Mouse (Mus musculus) frontal cortex, postnatal 25 days (tissue): Measurements from ENCODE around the gene Dnajc4.

Experiments
- DNase-seq, 2 experiments: peaks; one replicate each; pipeline ENCODE4 v3.0.0; 2022; ENCODE audit warnings: low spot score in 2 of 2

Dnajc4 gene

GRCm38 (mm10) chr19:6948186-6948585, 44.2 kb downstream of the Dnajc4 start:
- no peak for DNase-seq

GRCm38 (mm10) chr19:6947742-6948141, 44.6 kb downstream of the Dnajc4 start:
- no peak for DNase-seq

GRCm38 (mm10) chr19:6943709-6944108, 48.7 kb downstream of the Dnajc4 start:
- DNase-seq, result no peak

GRCm38 (mm10) chr19:6942764-6943163, 49.6 kb downstream of the Dnajc4 start:
- no peak for DNase-seq

- DNase-seq, result peak; percentile 89
Observed at GRCm38 (mm10) chr19:6942249-6942691, 50.1 kb downstream of the Dnajc4 start, which contains the start of gene Gpr137. TSS of gene Gpr137 (minus strand) at chr19:6942480.

GRCm38 (mm10) chr19:6941372-6942248, 50.8 kb downstream of the Dnajc4 start, which contains the start of gene Bad:
TSS of gene Bad (plus strand) at chr19:6941861.
- DNase-seq, result peak; percentile 90 to 92

GRCm38 (mm10) chr19:6940396-6941351, 51.7 kb downstream of the Dnajc4 start:
- DNase-seq, result no peak

GRCm38 (mm10) chr19:6939106-6940002, 53.0 kb downstream of the Dnajc4 start:
- DNase-seq, result no peak
